Mouse (Mus musculus): ENCODE results near the gene Fam78a. TPM values are rescaled to one million over a fixed set of nuclear protein-coding genes. Genes with fewer than 3 reads are reported as not detected.

Gene Fam78a
- polyA plus RNA-seq (2012; ENCODE audit: low replicate concordance), result 81.4 and 84.9 TPM in 2 replicates

GRCm38 (mm10) chr2:32084111-32084871, at the start of gene Fam78a:
Gene Fam78a, minus strand, starts transcription at chr2:32084857.

GRCm38 (mm10) chr2:32095351-32096121, 10.9 kb upstream of the Fam78a start, which contains the start of gene Plpp7:
Gene Plpp7, plus strand, starts transcription at chr2:32095528.

Other genes starting within 250 kb of the Fam78a start
- gene Fibcd1, start 238.9 kb downstream of the Fam78a start, polyA plus RNA-seq (2012; ENCODE audit: low replicate concordance), result 0.18 and 0.20 TPM in 2 replicates
- 0.06 TPM in 1 of 2 replicates, not detected in the other for gene Lamc3, start 197.6 kb downstream of the Fam78a start, polyA plus RNA-seq (2012; ENCODE audit: low replicate concordance)
- 0.38 and 0.46 TPM in 2 replicates for gene Aif1l, start 134.7 kb downstream of the Fam78a start, polyA plus RNA-seq (2012; ENCODE audit: low replicate concordance)
- 8.7 and 24.1 TPM in 2 replicates for gene Nup214, start 110.4 kb downstream of the Fam78a start, polyA plus RNA-seq (2012; ENCODE audit: low replicate concordance)
- gene Plpp7, start 10.7 kb upstream of the Fam78a start, polyA plus RNA-seq (2012; ENCODE audit: low replicate concordance), result 0.53 and 0.60 TPM in 2 replicates
- 86.7 and 138 TPM in 2 replicates for gene Prrc2b, start 66.2 kb upstream of the Fam78a start, polyA plus RNA-seq (2012; ENCODE audit: low replicate concordance)
- 9.6 and 10.7 TPM in 2 replicates for gene Pomt1, start 151.7 kb upstream of the Fam78a start, polyA plus RNA-seq (2012; ENCODE audit: low replicate concordance)
- 38.9 and 93.1 TPM in 2 replicates for gene Uck1, start 175.3 kb upstream of the Fam78a start, polyA plus RNA-seq (2012; ENCODE audit: low replicate concordance)
- gene Golga2, start 202.5 kb upstream of the Fam78a start, polyA plus RNA-seq (2012; ENCODE audit: low replicate concordance), result 27.5 and 32.9 TPM in 2 replicates
- gene Swi5, start 203.2 kb upstream of the Fam78a start, polyA plus RNA-seq (2012; ENCODE audit: low replicate concordance), result 25.0 and 195 TPM in 2 replicates

All from hematopoietic multipotent progenitor cell, adult 10-12 weeks (in vitro differentiated cells).